Comparison of ENCODE assay signal across 13 mouse cellular contexts in the genomic region with DNA sequence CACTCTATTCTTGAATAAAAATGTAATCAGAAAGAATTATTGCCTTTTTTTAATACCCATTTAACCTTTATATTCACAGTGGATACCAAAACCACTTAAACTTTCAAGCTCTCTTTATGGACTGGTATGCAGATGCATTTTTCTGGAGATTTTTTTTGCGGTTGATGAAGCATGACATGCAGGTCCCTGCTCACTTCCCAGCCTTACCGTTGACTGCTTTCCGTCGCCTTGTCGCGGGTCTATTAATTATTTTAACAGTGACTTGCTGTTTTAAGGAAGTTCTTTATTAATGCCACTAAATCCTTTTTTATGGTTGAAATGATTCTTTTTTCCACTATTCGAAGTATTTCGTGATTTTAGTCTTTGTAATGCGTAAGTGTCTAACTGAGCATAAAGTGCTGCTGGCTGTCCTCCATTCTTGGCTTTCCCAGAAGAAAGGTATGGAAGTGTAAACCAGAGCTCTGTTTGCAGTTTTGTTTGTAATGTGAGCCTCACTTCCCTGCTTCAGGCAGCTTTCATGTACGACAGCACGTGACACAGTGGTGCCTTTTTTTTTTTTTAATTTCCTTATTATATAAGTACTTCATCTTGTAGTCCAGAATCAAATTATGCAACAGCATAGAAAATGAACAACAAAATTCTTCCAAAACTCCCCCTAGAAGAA.
DNase-seq lines count a peak whose midpoint lies in the region; ATAC-seq and TF ChIP-seq lines count a peak whose summit lies in the region.
"Had no signal": no experiment of that assay in that cellular context is flagged by ENCODE, and none has a peak within 500 bp of the region (broad histone marks: within the 10 kb centered on the region; RNA-seq: fewer than 3 reads in every experiment).

No protein-coding gene starts in this region.

- no peaks in the 10 kb centered on the region for H3K36me3 ChIP-seq in kidney, adult 2 months (ENCODE audit: control insufficient read depth, insufficient read depth, low read length)
- H3K36me3 ChIP-seq in CH12.LX (replicated peaks in 1 of 2; ENCODE audit: control insufficient read depth in 1 of 2, insufficient read depth in 1 of 2, low read length in 1 of 2): no peaks in the 10 kb centered on the region
- H3K36me3 ChIP-seq in embryonic facial prominence, embryonic 13.5 days: no peaks in the 10 kb centered on the region
- H3K36me3 ChIP-seq in limb, embryonic 13.5 days: no peaks in the 10 kb centered on the region
- H3K36me3 ChIP-seq: liver, embryonic 12.5 days had no signal

- no peaks in the 10 kb centered on the region for H3K79me2 ChIP-seq in CH12.LX (replicated peaks; ENCODE audit: control insufficient read depth, extremely low read depth, insufficient read depth, poor library complexity, severe bottlenecking)

- no peak overlapping the region; the same call in 1 of the 2 replicates for H3K4me3 ChIP-seq in kidney, adult 2 months (ENCODE audit: insufficient read depth, low read depth, low read length)
- H3K4me3 ChIP-seq in CH12.LX (replicated peaks in 1 of 3; ENCODE audit: low read depth in 2 of 3, low read length in 2 of 3, poor library complexity in 1 of 3): no peak overlapping the region
- no peak overlapping the region for H3K4me3 ChIP-seq in embryonic facial prominence, embryonic 13.5 days
- no peak overlapping the region for H3K4me3 ChIP-seq in limb, embryonic 13.5 days
- H3K4me3 ChIP-seq: liver, embryonic 12.5 days had no signal

- no peaks in the 10 kb centered on the region for H3K9me3 ChIP-seq in CH12.LX (replicated peaks; ENCODE audit: low read length)
- no peaks in the 10 kb centered on the region for H3K9me3 ChIP-seq in embryonic facial prominence, embryonic 13.5 days
- no peaks in the 10 kb centered on the region for H3K9me3 ChIP-seq in limb, embryonic 13.5 days
- H3K9me3 ChIP-seq: liver, embryonic 12.5 days had no signal

- H3K4me1 ChIP-seq in kidney, adult 2 months (ENCODE audit: control insufficient read depth, insufficient read depth, low read length): peaks cover 6% of the 10 kb centered on the region; the same call in 1 of the 2 replicates
- H3K4me1 ChIP-seq in CH12.LX (ENCODE audit: control insufficient read depth in 1 of 2, insufficient read depth in 2 of 2): no peaks in the 10 kb centered on the region
- peaks cover 14% of the 10 kb centered on the region for H3K4me1 ChIP-seq in embryonic facial prominence, embryonic 13.5 days
- H3K4me1 ChIP-seq in limb, embryonic 13.5 days: peaks cover 20% of the 10 kb centered on the region
- H3K4me1 ChIP-seq: liver, embryonic 12.5 days had no signal

- DNase-seq in kidney, adult 2 months: peak; percentile 32
- DNase-seq in kidney, adult 18-20 months: no peak
- no peak for DNase-seq in CH12.LX (ENCODE audit: extremely low read depth)
- no peak for DNase-seq in thymus, postnatal 36 days
- DNase-seq in layer of hippocampus, postnatal 36 days: no peak
- DNase-seq: heart, adult 18-20 months; right cerebral cortex, postnatal 4 days; thymus, postnatal 14 days had no signal

- H3K27me3 ChIP-seq in kidney, adult 2 months (replicated peaks; ENCODE audit: control insufficient read depth, insufficient read depth, low read length): no peaks in the 10 kb centered on the region
- H3K27me3 ChIP-seq in CH12.LX (replicated peaks): no peaks in the 10 kb centered on the region
- no peaks in the 10 kb centered on the region for H3K27me3 ChIP-seq in embryonic facial prominence, embryonic 13.5 days
- no peaks in the 10 kb centered on the region for H3K27me3 ChIP-seq in limb, embryonic 13.5 days
- H3K27me3 ChIP-seq: liver, embryonic 12.5 days had no signal

- no peak for TF ChIP-seq RAD21 in CH12.LX (IDR thresholded peaks at IDR 0.05; ENCODE audit: low read depth, low read length)

- no peak for TF ChIP-seq CTCF in kidney, adult 2 months (conservative IDR thresholded peaks at IDR 0.05; ENCODE audit: insufficient read depth, insufficient read length, low read depth, low read length)
- no peak for TF ChIP-seq CTCF in CH12.LX (conservative IDR thresholded peaks at IDR 0.05 in 1 of 2, IDR thresholded peaks at IDR 0.05 in 1 of 2; ENCODE audit: low read depth in 2 of 2, low read length in 2 of 2)

- no peak for ATAC-seq in embryonic facial prominence, embryonic 13.5 days (ENCODE audit: insufficient number of reproducible peaks, insufficient read depth, low FRiP score, low TSS enrichment, low read depth)
- peak; percentile 66; the same call in 1 of the 2 replicates for ATAC-seq in limb, embryonic 13.5 days (ENCODE audit: low FRiP score, low read depth)
- ATAC-seq in monocyte, adult 5-6 weeks (replicated peaks; ENCODE audit: insufficient number of reproducible peaks, low FRiP score, low TSS enrichment, poor library complexity, severe bottlenecking): no peak
- ATAC-seq: intestine, postnatal 0 days; liver, embryonic 12.5 days had no signal

- no peak for TF ChIP-seq POLR2A in kidney, adult 2 months (IDR thresholded peaks at IDR 0.05; ENCODE audit: low read depth, low read length)
- no peak for TF ChIP-seq POLR2A in CH12.LX (IDR thresholded peaks at IDR 0.05; ENCODE audit: low read depth, low read length)

- TF ChIP-seq EP300 in CH12.LX (IDR thresholded peaks at IDR 0.05; ENCODE audit: low read length): no peak

- 23% methylated on average over 11 of the region's 11 CpGs for WGBS in kidney, adult 2 months
- 28% methylated on average over 11 of the region's 11 CpGs for WGBS in embryonic facial prominence, embryonic 13.5 days
- 17% methylated on average over 11 of the region's 11 CpGs for WGBS in limb, embryonic 13.5 days

- H3K27ac ChIP-seq in kidney, adult 2 months (ENCODE audit: insufficient read depth, low read depth, low read length): peak overlapping the region; percentile 35; the same call in 1 of the 2 replicates
- no peak overlapping the region for H3K27ac ChIP-seq in CH12.LX (ENCODE audit: insufficient read depth, low read depth)
- peak overlapping the region; percentile 7; the same call in 1 of the 2 replicates for H3K27ac ChIP-seq in embryonic facial prominence, embryonic 13.5 days
- peak overlapping the region; percentile 55; the same call in 1 of the 2 replicates for H3K27ac ChIP-seq in limb, embryonic 13.5 days
- H3K27ac ChIP-seq: liver, embryonic 12.5 days had no signal

- in situ Hi-C loops in CH12.LX (cut with MboI; ENCODE audit: low pct_ligation_motif_present, low pct_unique_long_range_greater_than_20kb, low sequenced_read_pairs): loop anchor here (25.0 kb wide), 1 partner anchor 343 kb away; no protein-coding TSS in a partner anchor

- no peak overlapping the region for H3K9ac ChIP-seq in CH12.LX (ENCODE audit: insufficient read depth, low read depth)
- no peak overlapping the region for H3K9ac ChIP-seq in embryonic facial prominence, embryonic 13.5 days
- H3K9ac ChIP-seq in limb, embryonic 13.5 days: no peak overlapping the region
- H3K9ac ChIP-seq: liver, embryonic 12.5 days had no signal

- dilution Hi-C loops in CH12.LX (cut with MboI; ENCODE audit: extremely low pct_ligation_motif_present, extremely low pct_unique_long_range_greater_than_20kb, low sequenced_read_pairs): no loop called here

- H3K4me2 ChIP-seq in CH12.LX (ENCODE audit: insufficient read depth, low read depth, poor library complexity, severe bottlenecking): no peak overlapping the region
- peak overlapping the region; percentile 19 for H3K4me2 ChIP-seq in embryonic facial prominence, embryonic 13.5 days
- peak overlapping the region; percentile 49 for H3K4me2 ChIP-seq in limb, embryonic 13.5 days (replicated peaks)
- H3K4me2 ChIP-seq: liver, embryonic 12.5 days had no signal

TF ChIP-seq in CH12.LX, 34 proteins besides CTCF, POLR2A, EP300 and RAD21:
- peak; percentile 58; the same call in 1 of the 2 replicates for TF ChIP-seq ZNF384 (IDR thresholded peaks at IDR 0.05; ENCODE audit: low read depth, low read length)
- no peak for TF ChIP-seq UBTF (IDR thresholded peaks at IDR 0.05; ENCODE audit: low read depth, low read length)
